In the genomic region with DNA sequence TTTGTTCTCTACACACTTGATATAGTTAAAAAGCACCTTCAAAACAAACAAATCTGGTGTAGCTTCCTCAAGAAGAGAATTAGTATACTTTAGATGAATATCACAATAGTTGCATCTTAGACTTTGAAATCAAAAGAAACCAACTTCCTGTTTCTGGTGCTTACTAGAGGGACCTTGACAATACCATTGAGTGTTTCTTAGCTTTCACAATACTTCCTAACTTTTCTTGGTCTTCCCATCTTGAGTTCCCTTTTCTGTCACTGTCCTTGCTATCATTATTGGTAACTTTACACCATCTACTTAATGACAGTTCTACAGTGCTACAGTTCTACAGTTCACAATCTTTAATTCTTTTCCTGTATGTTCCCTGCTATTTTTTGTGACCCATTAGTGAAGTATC, we compare ENCODE assay signal across 17 mouse cellular contexts.
"Had no signal": no experiment of that assay in that cellular context is flagged by ENCODE, and none has a peak within 500 bp of the region (broad histone marks: within the 10 kb centered on the region; RNA-seq: fewer than 3 reads in every experiment).

No protein-coding gene starts in this region.

- H3K9me3 ChIP-seq: neural tube, embryonic 12.5 days; neural tube, embryonic 13.5 days; neural tube, embryonic 15.5 days; stomach, embryonic 15.5 days had no signal

- H3K9ac ChIP-seq: neural tube, embryonic 12.5 days; neural tube, embryonic 13.5 days; neural tube, embryonic 15.5 days; stomach, embryonic 15.5 days had no signal

- H3K36me3 ChIP-seq: neural tube, embryonic 12.5 days; neural tube, embryonic 13.5 days; neural tube, embryonic 15.5 days; stomach, embryonic 15.5 days had no signal

- H3K4me1 ChIP-seq: neural tube, embryonic 12.5 days; neural tube, embryonic 13.5 days; neural tube, embryonic 15.5 days; stomach, embryonic 15.5 days had no signal

- H3K4me3 ChIP-seq: neural tube, embryonic 12.5 days; neural tube, embryonic 13.5 days; neural tube, embryonic 15.5 days; stomach, embryonic 15.5 days had no signal

- DNase-seq: retina, postnatal 1 day; right cerebral cortex, adult 18-20 months; right cerebral cortex, postnatal 14 days; right cerebral cortex, postnatal 25 days; right cerebral cortex, postnatal 4 days; spleen, adult 18-20 months; thymus, adult 18-20 months; thymus, adult 2 months; thymus, postnatal 14 days; thymus, postnatal 25 days; thymus, postnatal 36 days; thymus, postnatal 4 days had no signal

- H3K27ac ChIP-seq: neural tube, embryonic 12.5 days; neural tube, embryonic 13.5 days; neural tube, embryonic 15.5 days; stomach, embryonic 15.5 days; stomach, postnatal 0 days had no signal

- H3K4me2 ChIP-seq: neural tube, embryonic 12.5 days; neural tube, embryonic 13.5 days; neural tube, embryonic 15.5 days; stomach, embryonic 15.5 days had no signal

- H3K27me3 ChIP-seq: neural tube, embryonic 12.5 days; neural tube, embryonic 13.5 days; neural tube, embryonic 15.5 days; stomach, embryonic 15.5 days had no signal
